Mouse (Mus musculus) stomach, embryonic 14.5 days (tissue): ENCODE measurements around the gene Evi2. TPM values are rescaled to one million over a fixed set of nuclear protein-coding genes. Genes with fewer than 3 reads are reported as not detected.

Experiments
- ATAC-seq: fragments of 200-750 bp; cut with Nextera tagmentation; 2 replicates; pipeline ENCODE4 v1.8.0; 2017; ENCODE audit warnings: low read depth, moderate TSS enrichment; ENCODE audit not compliant: insufficient number of reproducible peaks, insufficient read depth, low FRiP score
- H3K27ac ChIP-seq: fragments of 300-500 bp; sonication (generic); 2 replicates; pipeline ENCODE4 v1.5.1; 2014; ENCODE audit warnings: mild to moderate bottlenecking, low read length, moderate library complexity, mixed read lengths
- H3K27me3 ChIP-seq: fragments of 300-500 bp; sonication (generic); 2 replicates; pipeline ENCODE4 v1.6.1; 2014; ENCODE audit warnings: low read length, control low read depth, mixed read lengths; ENCODE audit not compliant: control insufficient read depth, insufficient read depth
- H3K36me3 ChIP-seq: fragments of 300-500 bp; sonication (generic); 2 replicates; pipeline ENCODE4 v1.6.1; 2014; ENCODE audit warnings: mild to moderate bottlenecking, control low read depth, low read length, moderate library complexity, mixed read lengths; ENCODE audit not compliant: control insufficient read depth, insufficient read depth
- H3K4me1 ChIP-seq: fragments of 300-500 bp; sonication (generic); 2 replicates; pipeline ENCODE4 v1.6.1; 2014; ENCODE audit warnings: low read length, control low read depth, mixed read lengths; ENCODE audit not compliant: control insufficient read depth, insufficient read depth
- H3K4me2 ChIP-seq: fragments of 300-500 bp; sonication (generic); replicated peaks from 2 replicates; pipeline ENCODE4 v1.6.1; 2014; ENCODE audit warnings: low read depth, low read length, control low read depth
- H3K4me3 ChIP-seq: fragments of 300-500 bp; sonication (generic); 2 replicates; pipeline ENCODE4 v1.5.1; 2014; ENCODE audit warnings: low read depth, low read length, control low read depth
- H3K9ac ChIP-seq: fragments of 300-500 bp; sonication (generic); replicated peaks from 2 replicates; pipeline ENCODE4 v1.6.1; 2014; ENCODE audit warnings: low read depth, mild to moderate bottlenecking, control low read depth, low read length, moderate library complexity, mixed read lengths
- H3K9me3 ChIP-seq: fragments of 300-500 bp; sonication (generic); 2 replicates; pipeline ENCODE4 v1.6.1; 2016; ENCODE audit warnings: low read depth, low read length, control low read depth; ENCODE audit not compliant: control insufficient read depth
- WGBS: fragments of 180-500 bp; shearing (Covaris S2); extraction: QIAGEN DNeasy Blood & Tissue Kit; methylation state at CpG from one replicate; pipeline ENCODE4 v1.1.7; 2014; 5-methylcytosine and 5-hydroxymethylcytosine counted together
- polyA plus RNA-seq: library from polyadenylated mRNA; unstranded; fragments of >200 nt; fragmentation: Nextera tagmentation; extraction: Ambion mirVana; gene quantifications from 2 replicates; pipeline ENCODE4 v1.2.1, GENCODE M21; 2014

The Evi2 gene
- polyA plus RNA-seq, 1 experiment from 2014 or later, result 2.2 TPM

GRCm38 (mm10) chr11:79522944-79523343, 7.4 kb downstream of the Evi2 start:
- WGBS, result 74% methylated on average over 1 of the region's 1 CpGs

DNA sequence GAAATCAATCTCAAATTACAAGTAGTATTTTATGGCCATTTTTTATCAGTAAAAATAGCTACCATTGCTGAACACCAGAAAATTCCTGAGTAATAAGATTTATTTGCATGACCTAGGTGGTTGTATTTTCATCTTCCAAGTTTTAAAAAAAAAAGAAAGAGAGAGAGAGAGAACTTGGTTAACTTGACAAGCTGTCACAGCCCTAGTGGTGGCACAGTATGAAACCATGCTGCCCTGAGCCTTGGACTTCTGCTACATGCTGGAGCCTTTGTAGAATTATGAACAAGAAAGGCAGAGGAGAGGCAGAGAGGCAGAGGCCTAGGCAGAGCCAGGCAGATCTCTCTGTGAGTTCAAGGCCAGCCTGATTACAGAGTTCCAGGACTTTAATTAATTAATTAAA, 8.5 kb downstream of the Evi2 start:
- no peak overlapping the region for H3K9ac ChIP-seq
- no peak overlapping the region for H3K27ac ChIP-seq
- H3K4me2 ChIP-seq, result no peak overlapping the region
- peaks cover 2% of the 10 kb centered on the region; the same call in 1 of the 2 replicates for H3K36me3 ChIP-seq
- no peak for ATAC-seq
- H3K9me3 ChIP-seq, result no peaks in the 10 kb centered on the region
- H3K4me1 ChIP-seq, result no peaks in the 10 kb centered on the region
- no peak overlapping the region for H3K4me3 ChIP-seq
- H3K27me3 ChIP-seq, result no peaks in the 10 kb centered on the region

More at GRCm38 (mm10) chr11:79522944-79523343, 7.4 kb downstream of the Evi2 start:
- Histone ChIP-seq H3K4me3 (no peak overlapping the region), H3K4me1 (no peaks in the 10 kb centered on the region), H3K9me3 (no peaks in the 10 kb centered on the region), H3K9ac (no peak overlapping the region), H3K27ac (no peak overlapping the region), H3K36me3 (peaks cover 2% of the 10 kb centered on the region; the same call in 1 of the 2 replicates), H3K4me2 (no peak overlapping the region), H3K27me3 (no peaks in the 10 kb centered on the region)
- ATAC-seq, result no peak

DNA sequence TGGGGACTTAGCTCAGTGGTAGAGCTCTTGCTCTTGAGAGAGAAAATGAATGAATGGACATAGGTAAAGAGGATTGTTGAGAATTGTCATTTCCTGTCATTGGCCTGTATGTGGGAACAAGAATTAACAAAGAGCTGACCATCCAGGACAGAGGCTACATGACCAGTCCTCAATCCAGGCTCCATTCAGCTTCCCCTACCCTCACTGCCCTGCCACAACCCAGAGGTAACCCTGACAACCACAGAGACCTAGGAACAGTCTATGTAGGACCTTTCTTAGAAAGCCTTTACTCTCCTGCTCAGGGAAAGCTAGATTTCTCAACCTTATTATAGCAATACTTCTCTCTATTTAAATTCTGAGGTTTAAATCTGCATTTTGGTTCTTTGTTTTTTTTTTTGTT, 9.6 kb downstream of the Evi2 start:
- Histone ChIP-seq H3K27ac (no peak overlapping the region), H3K36me3 (peaks cover 2% of the 10 kb centered on the region; the same call in 1 of the 2 replicates), H3K4me2 (no peak overlapping the region), H3K4me1 (no peaks in the 10 kb centered on the region), H3K9ac (no peak overlapping the region), H3K27me3 (no peaks in the 10 kb centered on the region), H3K4me3 (no peak overlapping the region), H3K9me3 (no peaks in the 10 kb centered on the region)
- ATAC-seq, result no peak

DNA sequence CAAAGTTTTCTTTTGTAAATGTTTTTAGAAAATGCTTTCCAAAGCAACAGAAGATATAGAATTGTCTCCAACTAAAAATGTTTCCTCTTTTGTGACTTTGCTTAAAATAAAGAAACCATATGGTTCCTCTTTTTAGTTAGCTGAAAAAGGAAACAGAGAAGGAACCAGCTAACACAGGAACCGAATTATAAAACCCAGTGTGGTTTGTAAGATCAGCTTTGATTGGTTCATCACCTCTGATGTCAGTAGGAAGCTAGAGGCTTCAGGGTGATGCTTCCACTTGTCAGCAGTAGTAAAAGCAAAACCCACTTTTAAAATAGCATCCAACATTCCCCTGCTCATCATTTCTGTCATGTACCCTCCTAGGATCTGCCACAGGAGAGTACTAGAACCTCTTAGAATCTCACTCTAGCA, 10.5 kb downstream of the Evi2 start:
- no peak for ATAC-seq
- Histone ChIP-seq H3K27ac (no peak overlapping the region), H3K9ac (no peak overlapping the region), H3K9me3 (no peaks in the 10 kb centered on the region), H3K27me3 (no peaks in the 10 kb centered on the region), H3K4me2 (no peak overlapping the region), H3K36me3 (no peaks in the 10 kb centered on the region), H3K4me3 (no peak overlapping the region), H3K4me1 (0 out of 2 replicates have a peak, but pooled peaks cover 3% of the 10 kb centered on the region)
- 65% methylated on average over 1 of the region's 1 CpGs for WGBS

DNA sequence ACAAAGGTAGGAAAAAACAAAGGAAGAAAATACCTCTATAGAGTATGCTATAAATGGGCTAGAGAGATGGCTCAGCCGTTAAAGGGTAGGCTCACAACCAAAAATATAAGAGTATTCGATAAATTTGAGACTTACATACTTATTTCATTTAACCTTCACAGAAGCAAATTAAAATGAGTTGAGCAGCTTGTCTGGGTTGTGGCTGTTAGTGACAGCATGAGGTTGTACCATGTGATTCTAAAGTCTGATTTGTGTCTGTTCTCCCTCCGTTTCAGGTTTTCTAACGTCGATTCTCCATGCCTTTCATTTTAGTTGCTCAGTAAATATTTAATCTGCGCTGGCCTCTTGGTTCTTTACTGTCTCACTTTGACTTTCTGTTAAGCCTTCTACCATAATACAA, 11.1 kb downstream of the Evi2 start:
- ATAC-seq, result no peak
- Histone ChIP-seq H3K27me3 (no peaks in the 10 kb centered on the region), H3K4me3 (no peak overlapping the region), H3K27ac (no peak overlapping the region), H3K36me3 (no peaks in the 10 kb centered on the region), H3K4me1 (0 out of 2 replicates have a peak, but pooled peaks cover 3% of the 10 kb centered on the region), H3K4me2 (no peak overlapping the region), H3K9me3 (no peaks in the 10 kb centered on the region), H3K9ac (no peak overlapping the region)
- WGBS, result 67% methylated on average over 6 of the region's 6 CpGs

DNA sequence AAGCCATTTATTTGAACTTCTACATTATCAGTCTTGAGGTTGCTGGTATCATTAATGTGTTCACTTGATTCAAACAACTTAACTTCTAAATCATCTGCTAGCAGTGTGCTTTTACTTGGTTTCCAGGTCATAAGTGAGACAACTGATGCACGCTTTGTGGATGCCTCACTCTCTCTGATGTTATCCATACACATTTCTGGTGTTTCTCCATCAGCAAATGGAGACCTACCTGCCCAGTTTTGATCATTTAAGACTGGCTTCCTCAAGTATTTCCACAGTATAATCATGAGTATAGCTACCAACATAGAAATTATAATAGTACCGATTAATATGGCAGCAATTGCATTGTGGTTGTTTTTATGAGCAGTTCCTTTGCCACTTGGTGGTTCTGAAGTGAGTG, 14.6 kb downstream of the Evi2 start:
- H3K27ac ChIP-seq, result no peak overlapping the region
- WGBS, result 97% methylated on average over 2 of the region's 2 CpGs

DNA sequence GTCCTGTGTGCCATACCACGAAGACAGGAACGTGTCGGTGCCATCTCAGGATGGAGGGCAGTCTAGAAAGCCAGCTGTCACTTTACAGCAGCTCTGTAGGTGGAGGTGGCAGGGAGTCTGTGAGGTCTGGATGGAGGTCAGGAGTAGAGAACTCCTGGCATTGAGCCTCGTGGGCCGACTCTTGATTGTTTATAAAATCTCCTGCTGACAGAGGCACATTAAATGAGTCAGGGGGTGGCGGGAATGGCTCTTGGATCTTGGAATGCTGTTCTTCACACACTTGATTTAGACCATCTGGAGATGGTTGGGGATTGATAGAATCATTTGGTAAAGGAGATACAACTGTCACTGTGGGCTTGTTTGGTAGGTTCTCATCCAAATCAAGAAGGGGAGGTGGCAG, 15.1 kb downstream of the Evi2 start:
- Histone ChIP-seq H3K9ac (no peak overlapping the region), H3K9me3 (no peaks in the 10 kb centered on the region), H3K4me2 (no peak overlapping the region), H3K36me3 (no peaks in the 10 kb centered on the region), H3K4me1 (0 out of 2 replicates have a peak, but pooled peaks cover 3% of the 10 kb centered on the region), H3K4me3 (no peak overlapping the region), H3K27me3 (no peaks in the 10 kb centered on the region), H3K27ac (no peak overlapping the region)
- WGBS, result 57% methylated on average over 6 of the region's 6 CpGs
- no peak for ATAC-seq

More for the DNA sequence above, 14.6 kb downstream of the Evi2 start:
- Histone ChIP-seq H3K36me3 (no peaks in the 10 kb centered on the region), H3K9ac (no peak overlapping the region), H3K4me3 (no peak overlapping the region), H3K4me2 (no peak overlapping the region), H3K27me3 (no peaks in the 10 kb centered on the region), H3K4me1 (0 out of 2 replicates have a peak, but pooled peaks cover 3% of the 10 kb centered on the region), H3K9me3 (no peaks in the 10 kb centered on the region)
- ATAC-seq, result no peak

GRCm38 (mm10) chr11:79511970-79512369, 18.4 kb downstream of the Evi2 start:
- H3K4me3 ChIP-seq, result no peak overlapping the region
- no peaks in the 10 kb centered on the region for H3K27me3 ChIP-seq
- H3K4me1 ChIP-seq, result 0 out of 2 replicates have a peak, but pooled peaks cover 3% of the 10 kb centered on the region
- H3K4me2 ChIP-seq, result no peak overlapping the region
- no peaks in the 10 kb centered on the region for H3K36me3 ChIP-seq
- no peak for ATAC-seq
- H3K27ac ChIP-seq, result no peak overlapping the region
- H3K9ac ChIP-seq, result no peak overlapping the region
- H3K9me3 ChIP-seq, result no peaks in the 10 kb centered on the region
- WGBS, result 87% methylated on average over 3 of the region's 3 CpGs

GRCm38 (mm10) chr11:79504506-79504905, 25.9 kb downstream of the Evi2 start:
- WGBS, result 92% methylated on average over 7 of the region's 7 CpGs
- ATAC-seq, result no peak
- H3K27ac ChIP-seq, result no peak overlapping the region
- no peaks in the 10 kb centered on the region for H3K4me1 ChIP-seq
- H3K4me3 ChIP-seq, result no peak overlapping the region
- no peak overlapping the region for H3K9ac ChIP-seq
- H3K4me2 ChIP-seq, result no peak overlapping the region
- H3K36me3 ChIP-seq, result no peaks in the 10 kb centered on the region
- no peaks in the 10 kb centered on the region for H3K9me3 ChIP-seq
- no peaks in the 10 kb centered on the region for H3K27me3 ChIP-seq
